Mouse (Mus musculus) heart, adult 2 months (tissue): ENCODE results near the gene Apon.

Experiments
- CTCF ChIP-seq: fragments of 200-600 bp; IDR thresholded peaks from 2 replicates; pipeline ENCODE4 v1.8.1; 2022; ENCODE audit warnings: antibody characterized with exemption, mild to moderate bottlenecking, moderate library complexity
- EP300 ChIP-seq: fragments of 200-500 bp; IDR thresholded peaks from 2 replicates; pipeline ENCODE4 v1.6.1; 2011; ENCODE audit warnings: low read depth, low read length, control low read depth; ENCODE audit not compliant: insufficient read depth
- POLR2A ChIP-seq: fragments of 200-500 bp; IDR thresholded peaks from 2 replicates; pipeline ENCODE4 v1.6.1; 2011; ENCODE audit warnings: mild to moderate bottlenecking, low read depth, low read length, control low read depth; ENCODE audit not compliant: insufficient read depth

DNA sequence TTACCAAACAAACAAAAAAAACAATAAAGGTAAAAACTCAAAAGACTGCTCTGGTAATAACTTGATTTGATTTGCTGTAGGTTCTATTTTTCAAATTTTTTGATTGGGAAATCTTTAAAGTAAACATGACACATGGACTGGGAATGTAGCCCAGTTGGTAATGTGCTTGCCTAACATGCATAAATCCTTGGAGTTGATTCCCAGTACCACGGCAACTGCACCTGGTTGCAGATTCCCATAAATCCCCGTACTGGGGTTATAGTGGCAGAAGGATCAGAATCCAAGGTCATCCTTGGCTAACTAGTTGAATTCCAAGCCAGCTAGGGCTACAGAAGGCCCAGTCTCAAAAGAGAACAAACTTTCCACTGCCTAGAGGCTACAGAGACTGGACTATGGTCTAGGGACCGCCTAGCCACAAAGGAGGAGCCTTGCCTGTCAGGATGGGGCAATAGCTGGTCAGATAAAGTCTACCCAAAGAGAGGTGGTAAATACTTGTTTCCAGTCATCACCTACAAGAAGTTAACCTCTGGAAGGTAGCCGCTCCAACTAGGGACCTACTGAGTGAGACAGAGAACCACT lies at the start of gene Apon:
- no peak for TF ChIP-seq POLR2A
- TF ChIP-seq CTCF: no peak
- no peak for TF ChIP-seq EP300
